Mouse (Mus musculus) limb, embryonic 14.5 days (tissue): Measurements from ENCODE around the gene Hp. TPM values are rescaled to one million over a fixed set of nuclear protein-coding genes. Genes with fewer than 3 reads are reported as not detected.

Experiments used
- ATAC-seq: fragments of 200-750 bp; cut with Nextera tagmentation; 2 replicates; pipeline ENCODE4 v1.8.0; 2017; ENCODE audit warnings: low read depth, moderate number of reproducible peaks, moderate TSS enrichment; ENCODE audit not compliant: low FRiP score
- DNase-seq: peaks from one replicate; pipeline ENCODE4 v3.0.0-alpha.2; 2015; ENCODE audit warnings: low spot score
- H3K27ac ChIP-seq: fragments of 300-500 bp; sonication (generic); replicated peaks from 2 replicates; pipeline ENCODE4 v1.5.1; 2014; ENCODE audit warnings: low read depth, mild to moderate bottlenecking, low read length, moderate library complexity, mixed read lengths
- H3K27me3 ChIP-seq: fragments of 300-500 bp; sonication (generic); 2 replicates; pipeline ENCODE4 v1.6.1; 2014; ENCODE audit warnings: low read length, mixed read lengths; ENCODE audit not compliant: control insufficient read depth, insufficient read depth
- H3K36me3 ChIP-seq: fragments of 300-500 bp; sonication (generic); 2 replicates; pipeline ENCODE4 v1.6.1; 2014; ENCODE audit warnings: mild to moderate bottlenecking, low read length, moderate library complexity, mixed read lengths; ENCODE audit not compliant: control insufficient read depth, insufficient read depth
- H3K4me1 ChIP-seq: fragments of 300-500 bp; sonication (generic); 2 replicates; pipeline ENCODE4 v1.6.1; 2014; ENCODE audit warnings: antibody characterized with exemption, low read length, mixed read lengths; ENCODE audit not compliant: control insufficient read depth, insufficient read depth
- H3K4me2 ChIP-seq: fragments of 300-500 bp; sonication (generic); replicated peaks from 2 replicates; pipeline ENCODE4 v1.6.1; 2014; ENCODE audit warnings: low read depth, mild to moderate bottlenecking, low read length, moderate library complexity; ENCODE audit not compliant: severe bottlenecking
- H3K4me3 ChIP-seq: fragments of 300-500 bp; sonication (generic); replicated peaks from 2 replicates; pipeline ENCODE4 v1.5.1; 2014; ENCODE audit warnings: low read length
- H3K9ac ChIP-seq: fragments of 300-500 bp; sonication (generic); 2 replicates; pipeline ENCODE4 v1.6.1; 2014; ENCODE audit warnings: mild to moderate bottlenecking, low read depth, low read length, moderate library complexity; ENCODE audit not compliant: severe bottlenecking
- H3K9me3 ChIP-seq: fragments of 300-500 bp; sonication (generic); 2 replicates; pipeline ENCODE4 v1.6.1; 2016; ENCODE audit warnings: low read length; ENCODE audit not compliant: control insufficient read depth
- POLR2A ChIP-seq: fragments of 200-500 bp; IDR thresholded peaks from 2 replicates; pipeline ENCODE4 v1.8.0; 2012; ENCODE audit warnings: inconsistent platforms, mild to moderate bottlenecking, moderate library complexity, borderline replicate concordance; ENCODE audit not compliant: insufficient read depth, insufficient read length; ENCODE audit errors: extremely low read depth
- WGBS: fragments of 180-500 bp; shearing (Covaris S2); extraction: QIAGEN DNeasy Blood & Tissue Kit; methylation state at CpG from one replicate; pipeline ENCODE4 v1.1.7; 2014; 5-methylcytosine and 5-hydroxymethylcytosine counted together
- polyA plus RNA-seq, 2 experiments: library from polyadenylated mRNA; depleted of rRNA in 1 of 2; stranded (reverse) in 1 of 2; unstranded in 1 of 2; fragments of >200 nt; fragmentation: Nextera tagmentation in 1 of 2; extraction: Ambion mirVana in 1 of 2; gene quantifications; 2 replicates each; pipeline versions ENCODE4 v1.2.1 to v1.2.3; 2012 to 2014

Hp gene
- polyA plus RNA-seq, 2 experiments = 1.8 to 2.0 TPM

GRCm38 (mm10) chr8:109563881-109564280 is 15.1 kb downstream of the Hp start:
- no peak for TF ChIP-seq POLR2A
- Histone ChIP-seq H3K9ac (no peak overlapping the region), H3K9me3 (no peaks in the 10 kb centered on the region), H3K27me3 (no peaks in the 10 kb centered on the region), H3K27ac (no peak overlapping the region), H3K4me2 (peak overlapping the region; percentile 75; the same call in 1 of the 2 replicates), H3K4me3 (0 out of 2 replicates have a peak overlapping the region, but pooled peaks have one; percentile 68), H3K36me3 (peaks cover 41% of the 10 kb centered on the region), H3K4me1 (peaks cover 5% of the 10 kb centered on the region; the same call in 1 of the 2 replicates)
- ATAC-seq (no peak), DNase-seq (no peak)
- WGBS = 83% methylated on average over 2 of the region's 2 CpGs

GRCm38 (mm10) chr8:109551663-109552062 is 27.3 kb downstream of the Hp start:
- 52% methylated on average over 3 of the region's 3 CpGs for WGBS
- Histone ChIP-seq H3K27ac (no peak overlapping the region), H3K4me1 (no peaks in the 10 kb centered on the region), H3K4me3 (no peak overlapping the region), H3K9me3 (no peaks in the 10 kb centered on the region), H3K36me3 (peaks cover 99% of the 10 kb centered on the region), H3K4me2 (no peak overlapping the region), H3K9ac (no peak overlapping the region), H3K27me3 (no peaks in the 10 kb centered on the region)
- DNase-seq (no peak), ATAC-seq (no peak)
- TF ChIP-seq POLR2A = no peak

GRCm38 (mm10) chr8:109544049-109544448 is 34.9 kb downstream of the Hp start:
- Histone ChIP-seq H3K4me1 (peaks cover 25% of the 10 kb centered on the region), H3K9ac (no peak overlapping the region), H3K36me3 (peaks cover 24% of the 10 kb centered on the region), H3K4me2 (no peak overlapping the region), H3K9me3 (no peaks in the 10 kb centered on the region), H3K27me3 (no peaks in the 10 kb centered on the region), H3K27ac (peak overlapping the region; percentile 45; the same call in 1 of the 2 replicates), H3K4me3 (no peak overlapping the region)
- no peak for TF ChIP-seq POLR2A
- DNase-seq = no peak
- no peak for ATAC-seq
- whole genome bisulfite sequencing = 57% methylated on average over 3 of the region's 3 CpGs

- no peaks in the 10 kb centered on the region for H3K9me3 ChIP-seq
- H3K4me1 ChIP-seq = peaks cover 25% of the 10 kb centered on the region
- peak; percentile 80 for ATAC-seq
- no peak overlapping the region for H3K4me3 ChIP-seq
- no peak for TF ChIP-seq POLR2A
- H3K9ac ChIP-seq = no peak overlapping the region
- peaks cover 13% of the 10 kb centered on the region for H3K36me3 ChIP-seq
- H3K27me3 ChIP-seq = no peaks in the 10 kb centered on the region
- peak; percentile 58 for DNase-seq
- 39% methylated on average over 8 of the region's 8 CpGs for WGBS
- no peak overlapping the region; the same call in 1 of the 2 replicates for H3K4me2 ChIP-seq
- peak overlapping the region; percentile 85 for H3K27ac ChIP-seq
Observed at GRCm38 (mm10) chr8:109542748-109543519, 36.0 kb downstream of the Hp start.

- Histone ChIP-seq H3K36me3 (peaks cover 5% of the 10 kb centered on the region), H3K4me3 (no peak overlapping the region), H3K4me2 (no peak overlapping the region; the same call in 1 of the 2 replicates), H3K9ac (no peak overlapping the region), H3K27me3 (no peaks in the 10 kb centered on the region), H3K4me1 (peaks cover 25% of the 10 kb centered on the region), H3K9me3 (no peaks in the 10 kb centered on the region), H3K27ac (peak overlapping the region; percentile 85)
- WGBS = 62% methylated on average over 5 of the region's 5 CpGs
- no peak for TF ChIP-seq POLR2A
- ATAC-seq (no peak), DNase-seq (no peak)
Observed at GRCm38 (mm10) chr8:109542165-109542564, 36.8 kb downstream of the Hp start.
